Mouse (Mus musculus) forebrain, embryonic 16.5 days (tissue): ENCODE data around the gene Ghdc. TPM values are rescaled to one million over a fixed set of nuclear protein-coding genes. Genes with fewer than 3 reads are reported as not detected.

Experiments
- ATAC-seq: fragments of 200-750 bp; cut with Nextera tagmentation; 2 replicates; pipeline ENCODE4 v1.8.0; 2017; ENCODE audit warnings: mild to moderate bottlenecking, moderate library complexity
- H3K27ac ChIP-seq: fragments of 300-500 bp; sonication (generic); 2 replicates; pipeline ENCODE4 v1.5.1; 2014; ENCODE audit warnings: low read length, control low read depth
- H3K27me3 ChIP-seq: fragments of 300-500 bp; sonication (generic); replicated peaks from 2 replicates; pipeline ENCODE4 v1.6.1; 2014; ENCODE audit warnings: low read length; ENCODE audit not compliant: control insufficient read depth, insufficient read depth
- H3K36me3 ChIP-seq: fragments of 300-500 bp; sonication (generic); 2 replicates; pipeline ENCODE4 v1.6.1; 2014; ENCODE audit not compliant: control insufficient read depth, insufficient read depth
- H3K4me1 ChIP-seq: fragments of 300-500 bp; sonication (generic); replicated peaks from 2 replicates; pipeline ENCODE4 v1.6.1; 2014; ENCODE audit warnings: low read length; ENCODE audit not compliant: control insufficient read depth, insufficient read depth
- H3K4me2 ChIP-seq: fragments of 300-500 bp; sonication (generic); 2 replicates; pipeline ENCODE4 v1.6.1; 2014; ENCODE audit warnings: mild to moderate bottlenecking, low read length, control low read depth
- H3K4me3 ChIP-seq: fragments of 300-500 bp; sonication (generic); replicated peaks from 2 replicates; pipeline ENCODE4 v1.5.1; 2014; ENCODE audit warnings: mild to moderate bottlenecking, low read length, control low read depth
- H3K9ac ChIP-seq: fragments of 300-500 bp; sonication (generic); replicated peaks from 2 replicates; pipeline ENCODE4 v1.6.1; 2014; ENCODE audit warnings: low read depth, low read length, control low read depth
- H3K9me3 ChIP-seq: fragments of 300-500 bp; sonication (generic); 2 replicates; pipeline ENCODE4 v1.6.1; 2016; ENCODE audit warnings: low read length; ENCODE audit not compliant: control insufficient read depth
- WGBS: fragments of 180-500 bp; shearing (Covaris S2); extraction: QIAGEN DNeasy Blood & Tissue Kit; methylation state at CpG from one replicate; pipeline ENCODE4 v1.1.7; 2014; 5-methylcytosine and 5-hydroxymethylcytosine counted together
- polyA plus RNA-seq: library from polyadenylated mRNA; unstranded; fragments of >200 nt; fragmentation: Nextera tagmentation; extraction: Ambion mirVana; gene quantifications from 2 replicates; pipeline ENCODE4 v1.2.1, GENCODE M21; 2015

Ghdc gene
- polyA plus RNA-seq: 2.5 and 5.0 TPM in 2 replicates

- H3K4me2 ChIP-seq: peak within 1 kb of the TSS; percentile 52
- H3K9me3 ChIP-seq: no peaks in the 10 kb centered on the region
- peak within 1 kb of the TSS; percentile 47 for H3K4me3 ChIP-seq
- no peaks in the 10 kb centered on the region for H3K36me3 ChIP-seq
- peak within 1 kb of the TSS; percentile 48 for H3K9ac ChIP-seq
- no peak within 1 kb of the TSS; the same call in 1 of the 2 replicates for H3K27ac ChIP-seq
- ATAC-seq: 0 out of 2 replicates have a peak, but pooled peaks have one; percentile 15
- 26% methylated on average over 17 of the region's 17 CpGs for WGBS
- H3K4me1 ChIP-seq: peaks cover 7% of the 10 kb centered on the region
- H3K27me3 ChIP-seq: no peaks in the 10 kb centered on the region
Measured at GRCm38 (mm10) chr11:100770646-100771408, at the start of gene Ghdc. TSS of gene Ghdc (minus strand) at chr11:100770957.

GRCm38 (mm10) chr11:100820047-100820446 is 49.3 kb upstream of the Ghdc start:
- Histone ChIP-seq H3K4me2 (no peak overlapping the region), H3K36me3 (no peaks in the 10 kb centered on the region), H3K4me1 (peaks cover 2% of the 10 kb centered on the region; the same call in 1 of the 2 replicates), H3K9ac (no peak overlapping the region), H3K27me3 (peaks cover 10% of the 10 kb centered on the region; the same call in 1 of the 2 replicates), H3K9me3 (no peaks in the 10 kb centered on the region), H3K4me3 (no peak overlapping the region), H3K27ac (no peak overlapping the region)
- ATAC-seq: no peak
- WGBS: 57% methylated on average over 8 of the region's 8 CpGs

GRCm38 (mm10) chr11:100819626-100820025 is 48.9 kb upstream of the Ghdc start:
- Histone ChIP-seq H3K4me2 (no peak overlapping the region), H3K9me3 (no peaks in the 10 kb centered on the region), H3K4me3 (no peak overlapping the region), H3K4me1 (peaks cover 2% of the 10 kb centered on the region; the same call in 1 of the 2 replicates), H3K36me3 (no peaks in the 10 kb centered on the region), H3K9ac (no peak overlapping the region), H3K27ac (no peak overlapping the region), H3K27me3 (peaks cover 10% of the 10 kb centered on the region; the same call in 1 of the 2 replicates)
- 90% methylated on average over 16 of the region's 16 CpGs for WGBS
- ATAC-seq: no peak

GRCm38 (mm10) chr11:100819048-100819447 is 48.3 kb upstream of the Ghdc start:
- Histone ChIP-seq H3K4me3 (no peak overlapping the region), H3K4me1 (peaks cover 2% of the 10 kb centered on the region; the same call in 1 of the 2 replicates), H3K27ac (no peak overlapping the region), H3K9me3 (no peaks in the 10 kb centered on the region), H3K27me3 (peaks cover 7% of the 10 kb centered on the region; the same call in 1 of the 2 replicates), H3K36me3 (no peaks in the 10 kb centered on the region), H3K4me2 (no peak overlapping the region), H3K9ac (no peak overlapping the region)
- 86% methylated on average over 8 of the region's 8 CpGs for WGBS
- ATAC-seq: no peak

- 94% methylated on average over 15 of the region's 15 CpGs for WGBS
- H3K4me1 ChIP-seq: peaks cover 2% of the 10 kb centered on the region; the same call in 1 of the 2 replicates
Measured at GRCm38 (mm10) chr11:100818359-100819012, 47.7 kb upstream of the Ghdc start.

GRCm38 (mm10) chr11:100817311-100817710 is 46.6 kb upstream of the Ghdc start:
- Histone ChIP-seq H3K4me2 (no peak overlapping the region), H3K27me3 (0 out of 2 replicates have a peak, but pooled peaks cover 3% of the 10 kb centered on the region), H3K4me1 (peaks cover 2% of the 10 kb centered on the region; the same call in 1 of the 2 replicates), H3K9me3 (no peaks in the 10 kb centered on the region), H3K4me3 (no peak overlapping the region), H3K27ac (no peak overlapping the region), H3K36me3 (no peaks in the 10 kb centered on the region), H3K9ac (no peak overlapping the region)
- 65% methylated on average over 9 of the region's 9 CpGs for WGBS
- no peak for ATAC-seq

More at GRCm38 (mm10) chr11:100818359-100819012, 47.7 kb upstream of the Ghdc start:
- Histone ChIP-seq H3K36me3 (no peaks in the 10 kb centered on the region), H3K9me3 (no peaks in the 10 kb centered on the region), H3K4me3 (no peak overlapping the region), H3K27me3 (peaks cover 7% of the 10 kb centered on the region; the same call in 1 of the 2 replicates), H3K9ac (no peak overlapping the region), H3K4me2 (no peak overlapping the region), H3K27ac (no peak overlapping the region)
- no peak for ATAC-seq

GRCm38 (mm10) chr11:100816801-100817200 is 46.0 kb upstream of the Ghdc start:
- ATAC-seq: no peak
- no peak overlapping the region for H3K27ac ChIP-seq
- no peak overlapping the region for H3K4me2 ChIP-seq
- H3K4me3 ChIP-seq: no peak overlapping the region
- H3K27me3 ChIP-seq: 0 out of 2 replicates have a peak, but pooled peaks cover 3% of the 10 kb centered on the region
- no peak overlapping the region for H3K9ac ChIP-seq
- peaks cover 2% of the 10 kb centered on the region; the same call in 1 of the 2 replicates for H3K4me1 ChIP-seq
- no peaks in the 10 kb centered on the region for H3K9me3 ChIP-seq
- WGBS: 66% methylated on average over 4 of the region's 4 CpGs
- no peaks in the 10 kb centered on the region for H3K36me3 ChIP-seq

GRCm38 (mm10) chr11:100816342-100816741 is 45.6 kb upstream of the Ghdc start:
- Histone ChIP-seq H3K9me3 (no peaks in the 10 kb centered on the region), H3K36me3 (no peaks in the 10 kb centered on the region), H3K4me3 (no peak overlapping the region), H3K4me1 (peaks cover 2% of the 10 kb centered on the region; the same call in 1 of the 2 replicates), H3K27me3 (no peaks in the 10 kb centered on the region), H3K9ac (no peak overlapping the region), H3K27ac (no peak overlapping the region), H3K4me2 (no peak overlapping the region)
- ATAC-seq: no peak
- WGBS: 87% methylated on average over 3 of the region's 3 CpGs

GRCm38 (mm10) chr11:100814498-100814897 is 43.7 kb upstream of the Ghdc start:
- Histone ChIP-seq H3K4me1 (peaks cover 2% of the 10 kb centered on the region; the same call in 1 of the 2 replicates), H3K4me3 (no peak overlapping the region), H3K27ac (no peak overlapping the region), H3K9ac (no peak overlapping the region), H3K27me3 (no peaks in the 10 kb centered on the region), H3K4me2 (no peak overlapping the region), H3K36me3 (no peaks in the 10 kb centered on the region), H3K9me3 (no peaks in the 10 kb centered on the region)
- 77% methylated on average over 13 of the region's 13 CpGs for WGBS
- ATAC-seq: no peak
